Mouse (Mus musculus): ENCODE measurements around the gene Cep63. TPM values are rescaled to one million over a fixed set of nuclear protein-coding genes. Genes with fewer than 3 reads are reported as not detected.

Gene Cep63
- polyA plus RNA-seq, 1 experiment from 2014 or later = 15.5 TPM

DNA sequence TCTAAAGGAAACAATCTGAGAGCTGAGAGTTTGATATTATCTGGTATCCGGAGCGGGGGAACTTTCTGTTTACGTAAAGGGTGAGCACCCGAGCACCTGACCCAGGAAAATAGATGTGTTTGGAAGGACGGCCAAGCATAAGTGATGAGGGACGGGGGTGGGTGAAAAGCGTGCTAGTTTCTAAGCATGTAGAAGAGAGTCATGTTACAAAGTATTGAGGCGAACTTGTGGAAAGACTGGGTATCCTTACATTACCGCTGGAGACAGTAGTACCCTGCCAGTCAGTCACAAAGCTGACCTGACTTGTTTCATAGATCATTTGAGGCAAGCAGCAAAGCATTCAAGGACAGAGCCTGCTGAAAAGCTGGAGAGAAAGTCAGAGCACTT is 498 bp upstream of the Cep63 start:
- peaks cover 25% of the 10 kb centered on the region for H3K4me1 ChIP-seq (ENCODE audit: insufficient read depth)
- WGBS (ENCODE audit: insufficient replicate concordance) = under 1% methylated on average over 9 of the region's 9 CpGs
- ATAC-seq = no peak

DNA sequence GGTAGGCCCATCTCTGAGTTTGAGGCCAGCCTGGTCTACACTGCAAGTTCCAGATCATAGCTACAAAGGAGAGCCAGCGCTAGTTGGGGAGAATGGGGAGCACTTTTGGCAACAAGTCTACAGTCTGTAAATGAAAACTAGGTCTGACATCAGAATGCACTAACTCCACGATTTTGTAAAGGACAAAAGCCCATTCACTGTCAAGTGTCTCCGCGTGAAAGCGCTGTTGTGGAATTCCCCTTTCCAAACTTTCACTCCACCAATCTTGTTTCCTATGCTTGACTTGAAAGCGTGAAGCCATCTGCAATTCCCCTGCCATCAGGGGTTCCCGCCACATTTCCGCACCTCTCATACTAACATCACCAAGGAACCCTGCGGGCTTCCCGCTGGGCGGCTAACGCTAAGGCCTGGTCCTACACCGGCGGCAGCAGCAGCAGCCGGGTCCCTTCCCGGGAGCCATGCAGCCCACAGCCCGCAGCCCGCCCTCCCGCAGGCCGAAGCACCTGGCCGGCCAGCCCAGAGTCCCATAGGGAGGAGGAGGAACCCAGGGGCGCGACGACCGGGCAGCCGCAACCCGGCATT is 842 bp downstream of the Cep63 start:
- no peaks in the 10 kb centered on the region for H3K9me3 ChIP-seq (ENCODE audit: low read length)
- H3K36me3 ChIP-seq (replicated peaks; ENCODE audit: insufficient read depth, low read length) = no peaks in the 10 kb centered on the region
- H3K4me2 ChIP-seq (ENCODE audit: low read depth, low read length) = peak overlapping the region; percentile 88
- peak overlapping the region; percentile 81 for H3K4me3 ChIP-seq (ENCODE audit: low read depth, low read length)
- peak; percentile 40 for ATAC-seq
- H3K27me3 ChIP-seq (ENCODE audit: insufficient read depth, low read length) = no peaks in the 10 kb centered on the region
- DNase-seq = no peak
- WGBS (ENCODE audit: insufficient replicate concordance) = 1% methylated on average over 27 of the region's 27 CpGs
- TF ChIP-seq CTCF (IDR thresholded peaks at IDR 0.05; ENCODE audit: low read depth) (no peak), EP300 (IDR thresholded peaks at IDR 0.05; ENCODE audit: low read depth) (no peak)
- H3K9ac ChIP-seq (replicated peaks) = peak overlapping the region; percentile 90
- peaks cover 25% of the 10 kb centered on the region for H3K4me1 ChIP-seq (ENCODE audit: insufficient read depth)
- peak overlapping the region; percentile 96 for H3K27ac ChIP-seq (ENCODE audit: low read depth)

More for the DNA sequence above, 498 bp upstream of the Cep63 start:
- Histone ChIP-seq H3K9me3 (ENCODE audit: low read length) (no peaks in the 10 kb centered on the region), H3K4me3 (ENCODE audit: low read depth, low read length) (peak overlapping the region; percentile 81), H3K36me3 (replicated peaks; ENCODE audit: insufficient read depth, low read length) (0 out of 2 replicates have a peak, but pooled peaks cover 6% of the 10 kb centered on the region), H3K4me2 (ENCODE audit: low read depth, low read length) (peak overlapping the region; percentile 88), H3K27me3 (ENCODE audit: insufficient read depth, low read length) (no peaks in the 10 kb centered on the region), H3K27ac (ENCODE audit: low read depth) (peak overlapping the region; percentile 96), H3K9ac (replicated peaks) (peak overlapping the region; percentile 90)
- DNase-seq = no peak
- no peak for TF ChIP-seq CTCF (IDR thresholded peaks at IDR 0.05; ENCODE audit: low read depth)

- H3K9me3 ChIP-seq (ENCODE audit: low read length) = no peaks in the 10 kb centered on the region
- no peak overlapping the region for H3K4me3 ChIP-seq (ENCODE audit: low read depth, low read length)
- H3K27ac ChIP-seq (ENCODE audit: low read depth) = no peak overlapping the region; the same call in 1 of the 2 replicates
- no peak overlapping the region for H3K4me2 ChIP-seq (ENCODE audit: low read depth, low read length)
- peaks cover 25% of the 10 kb centered on the region for H3K4me1 ChIP-seq (ENCODE audit: insufficient read depth)
- TF ChIP-seq CTCF (IDR thresholded peaks at IDR 0.05; ENCODE audit: low read depth) = no peak; the same call in 1 of the 2 replicates
- no peak for TF ChIP-seq EP300 (IDR thresholded peaks at IDR 0.05; ENCODE audit: low read depth)
- WGBS (ENCODE audit: insufficient replicate concordance) = 66% methylated on average over 7 of the region's 7 CpGs
- no peaks in the 10 kb centered on the region for H3K36me3 ChIP-seq (replicated peaks; ENCODE audit: insufficient read depth, low read length)
- ATAC-seq (no peak), DNase-seq (peak; percentile 44)
- no peak overlapping the region for H3K9ac ChIP-seq (replicated peaks)
- no peaks in the 10 kb centered on the region for H3K27me3 ChIP-seq (ENCODE audit: insufficient read depth, low read length)
These were observed 2.8 kb downstream of the Cep63 start for GRCm38 (mm10) chr9:102623581-102623980.

DNA sequence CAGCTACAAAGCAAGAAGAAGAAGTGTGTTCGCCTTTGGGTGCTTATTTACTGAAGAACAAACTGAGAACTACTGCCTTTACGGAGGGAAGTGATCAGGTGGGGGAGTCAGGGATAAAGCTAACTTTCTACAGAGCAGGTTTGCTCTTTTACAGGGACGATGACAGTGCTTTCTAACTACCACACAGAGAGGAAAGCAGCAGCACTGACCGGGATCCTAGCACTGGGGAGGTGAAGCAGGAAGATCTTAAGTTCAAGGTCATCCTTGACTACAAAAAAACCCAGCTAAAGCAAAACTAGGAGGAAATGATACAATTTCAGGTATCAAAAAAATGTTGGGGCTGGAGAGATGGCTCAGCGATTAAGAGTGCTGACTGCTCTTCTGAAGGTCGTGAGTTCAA is 3.5 kb downstream of the Cep63 start:
- WGBS (ENCODE audit: insufficient replicate concordance) = 79% methylated on average over 6 of the region's 6 CpGs

DNA sequence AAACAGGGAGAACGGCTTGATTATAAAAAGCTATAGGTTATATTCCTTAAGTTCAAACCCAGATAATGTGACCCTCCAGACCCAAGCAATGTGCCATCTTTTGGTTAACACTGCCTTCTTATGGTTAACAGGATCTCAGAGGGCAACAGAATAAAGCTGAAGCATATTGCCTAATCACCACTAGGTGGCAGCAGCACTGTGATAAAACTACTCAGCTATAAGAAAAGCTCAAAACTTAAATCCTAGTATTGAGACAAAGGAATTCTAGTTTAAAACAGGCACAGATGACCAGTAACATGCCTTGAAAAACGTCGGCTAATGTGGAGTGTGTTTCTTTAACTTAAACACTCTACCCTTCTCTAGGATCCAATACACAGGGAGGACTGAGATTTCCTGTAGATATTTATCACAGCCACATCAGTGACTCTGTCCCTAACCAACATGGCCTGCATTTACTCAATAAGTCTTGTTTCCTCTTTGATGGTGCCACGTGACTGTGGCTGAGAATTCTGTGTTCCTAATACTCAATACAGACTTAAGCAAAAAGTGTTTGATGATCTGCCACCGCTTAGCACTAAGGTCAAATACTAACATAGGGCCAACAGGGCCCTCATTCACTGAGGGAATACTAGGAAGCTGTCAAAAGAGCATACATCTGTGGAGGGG is 4.0 kb downstream of the Cep63 start:
- ATAC-seq (no peak), DNase-seq (no peak)
- Histone ChIP-seq H3K9me3 (ENCODE audit: low read length) (no peaks in the 10 kb centered on the region), H3K36me3 (replicated peaks; ENCODE audit: insufficient read depth, low read length) (0 out of 2 replicates have a peak, but pooled peaks cover 4% of the 10 kb centered on the region), H3K27ac (ENCODE audit: low read depth) (no peak overlapping the region), H3K27me3 (ENCODE audit: insufficient read depth, low read length) (no peaks in the 10 kb centered on the region), H3K4me2 (ENCODE audit: low read depth, low read length) (no peak overlapping the region), H3K4me3 (ENCODE audit: low read depth, low read length) (no peak overlapping the region), H3K4me1 (ENCODE audit: insufficient read depth) (peaks cover 20% of the 10 kb centered on the region), H3K9ac (replicated peaks) (no peak overlapping the region)
- WGBS (ENCODE audit: insufficient replicate concordance) = 34% methylated on average over 5 of the region's 5 CpGs
- TF ChIP-seq EP300 (IDR thresholded peaks at IDR 0.05; ENCODE audit: low read depth) (no peak), CTCF (IDR thresholded peaks at IDR 0.05; ENCODE audit: low read depth) (peak; percentile 91)

More for the DNA sequence above, 3.5 kb downstream of the Cep63 start:
- Histone ChIP-seq H3K4me2 (ENCODE audit: low read depth, low read length) (no peak overlapping the region), H3K36me3 (replicated peaks; ENCODE audit: insufficient read depth, low read length) (0 out of 2 replicates have a peak, but pooled peaks cover under 1% of the 10 kb centered on the region), H3K27me3 (ENCODE audit: insufficient read depth, low read length) (no peaks in the 10 kb centered on the region), H3K9ac (replicated peaks) (no peak overlapping the region), H3K4me1 (ENCODE audit: insufficient read depth) (peaks cover 25% of the 10 kb centered on the region), H3K4me3 (ENCODE audit: low read depth, low read length) (no peak overlapping the region), H3K9me3 (ENCODE audit: low read length) (no peaks in the 10 kb centered on the region), H3K27ac (ENCODE audit: low read depth) (no peak overlapping the region; the same call in 1 of the 2 replicates)
- ATAC-seq = no peak
- no peak for DNase-seq
- no peak for TF ChIP-seq EP300 (IDR thresholded peaks at IDR 0.05; ENCODE audit: low read depth)
- TF ChIP-seq CTCF (IDR thresholded peaks at IDR 0.05; ENCODE audit: low read depth) = no peak

DNA sequence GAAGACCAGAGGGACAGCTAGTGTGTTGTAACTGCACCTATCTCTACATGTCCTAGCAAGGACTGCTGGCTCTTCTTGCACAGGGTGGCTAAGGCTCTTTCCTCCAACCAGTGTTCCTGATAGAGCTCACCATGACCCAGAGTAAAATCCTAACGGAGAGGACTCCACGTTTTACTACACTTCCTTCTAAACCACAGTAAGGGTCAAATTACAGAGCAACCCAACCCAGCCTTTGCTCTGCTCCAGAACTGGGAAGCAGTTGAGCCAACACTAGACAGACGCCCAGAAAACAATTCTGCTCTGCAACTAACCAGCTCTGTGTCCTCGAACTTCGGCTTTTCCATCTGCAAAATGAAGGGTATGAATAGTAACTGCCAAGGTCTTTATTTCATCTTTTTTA is 4.9 kb downstream of the Cep63 start:
- ATAC-seq = no peak
- no peak for DNase-seq
- H3K36me3 ChIP-seq (replicated peaks; ENCODE audit: insufficient read depth, low read length) = peaks cover 4% of the 10 kb centered on the region
- H3K4me2 ChIP-seq (ENCODE audit: low read depth, low read length) = no peak overlapping the region
- no peaks in the 10 kb centered on the region for H3K27me3 ChIP-seq (ENCODE audit: insufficient read depth, low read length)
- WGBS (ENCODE audit: insufficient replicate concordance) = 47% methylated on average over 5 of the region's 5 CpGs
- TF ChIP-seq EP300 (IDR thresholded peaks at IDR 0.05; ENCODE audit: low read depth) (no peak), CTCF (IDR thresholded peaks at IDR 0.05; ENCODE audit: low read depth) (no peak)
- H3K9ac ChIP-seq (replicated peaks) = no peak overlapping the region
- no peaks in the 10 kb centered on the region for H3K9me3 ChIP-seq (ENCODE audit: low read length)
- H3K27ac ChIP-seq (ENCODE audit: low read depth) = no peak overlapping the region
- no peak overlapping the region for H3K4me3 ChIP-seq (ENCODE audit: low read depth, low read length)
- peaks cover 17% of the 10 kb centered on the region for H3K4me1 ChIP-seq (ENCODE audit: insufficient read depth)

Measured in liver, postnatal 0 days (tissue).